Mouse (Mus musculus): Measurements from ENCODE around the gene Nkapl.

DNA sequence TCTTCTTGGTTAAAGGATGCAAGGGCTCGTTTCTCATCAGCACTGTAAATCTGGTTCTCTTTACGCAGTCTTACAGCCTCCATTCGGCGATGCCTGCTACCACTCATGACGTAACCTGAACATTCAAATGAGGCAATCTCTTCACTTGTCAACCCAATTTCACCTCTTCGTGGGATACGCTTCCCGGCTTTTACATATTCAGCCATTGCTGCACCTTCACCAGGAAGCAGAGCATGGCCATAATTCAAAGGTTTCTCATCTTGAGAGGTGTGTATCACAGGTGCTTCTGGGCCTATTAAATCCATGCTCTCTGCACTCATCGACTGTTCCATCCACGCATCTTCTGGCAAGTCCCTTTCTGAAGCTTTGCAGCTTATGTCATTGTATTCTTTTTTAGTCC, 973 bp downstream of the Nkapl start:
- TF ChIP-seq CTCF (IDR thresholded peaks at IDR 0.05; ENCODE audit: extremely low read depth, insufficient read length, insufficient replicate concordance, low read depth, low read length): no peak
- no peak for TF ChIP-seq POLR2A (IDR thresholded peaks at IDR 0.05; ENCODE audit: low read depth, low read length)
